Mouse (Mus musculus): ENCODE results near the gene Ahsa1.
"Not testable (repeated sequence)": the region's sequence is repeated elsewhere in the genome, so short reads cannot be mapped to it uniquely, and the experiment has no call there.

Gene Ahsa1

GRCm38 (mm10) chr12:87281766-87282165 lies 15.5 kb downstream of the Ahsa1 start:
- no peak for DNase-seq (ENCODE audit: low spot score)

- no peak for DNase-seq (ENCODE audit: low spot score)
Measured at GRCm38 (mm10) chr12:87282743-87283142, 16.5 kb downstream of the Ahsa1 start.

- DNase-seq (ENCODE audit: low spot score): no peak
Measured at GRCm38 (mm10) chr12:87283706-87284105, 17.4 kb downstream of the Ahsa1 start.

- no peak for DNase-seq (ENCODE audit: low spot score)
Measured at GRCm38 (mm10) chr12:87284268-87284667, 18.0 kb downstream of the Ahsa1 start.

GRCm38 (mm10) chr12:87284726-87285125 lies 18.4 kb downstream of the Ahsa1 start:
- no peak for DNase-seq (ENCODE audit: low spot score)

GRCm38 (mm10) chr12:87289100-87289499 lies 22.8 kb downstream of the Ahsa1 start:
- DNase-seq (ENCODE audit: low spot score): no peak

GRCm38 (mm10) chr12:87293934-87294333 lies 27.7 kb downstream of the Ahsa1 start:
- DNase-seq (ENCODE audit: low spot score): no peak

GRCm38 (mm10) chr12:87299037-87299656 lies 32.9 kb downstream of the Ahsa1 start:
- DNase-seq (ENCODE audit: low spot score): no peak

GRCm38 (mm10) chr12:87299657-87300440 lies 33.6 kb downstream of the Ahsa1 start, which contains the start of gene Ism2:
TSS of gene Ism2 (minus strand) at chr12:87299705.
- DNase-seq (ENCODE audit: low spot score): no peak

GRCm38 (mm10) chr12:87300441-87300690 lies 34.1 kb downstream of the Ahsa1 start:
- DNase-seq (ENCODE audit: low spot score): no peak

GRCm38 (mm10) chr12:87301189-87301588 lies 34.9 kb downstream of the Ahsa1 start:
- DNase-seq (ENCODE audit: low spot score): no peak

GRCm38 (mm10) chr12:87305767-87306583 lies 39.7 kb downstream of the Ahsa1 start:
- no peak for DNase-seq (ENCODE audit: low spot score)

GRCm38 (mm10) chr12:87306584-87306844 lies 40.2 kb downstream of the Ahsa1 start:
- DNase-seq (ENCODE audit: low spot score): not testable (repeated sequence)

- DNase-seq (ENCODE audit: low spot score): no peak
Measured at GRCm38 (mm10) chr12:87313098-87313497, 46.8 kb downstream of the Ahsa1 start.

GRCm38 (mm10) chr12:87317951-87318350 lies 51.7 kb downstream of the Ahsa1 start:
- no peak for DNase-seq (ENCODE audit: low spot score)

GRCm38 (mm10) chr12:87319229-87319628 lies 53.0 kb downstream of the Ahsa1 start:
- DNase-seq (ENCODE audit: low spot score): no peak
